Mouse (Mus musculus) monocyte, adult 59 days (primary cell): ENCODE results near the gene Tmem246. TPM values are rescaled to one million over a fixed set of nuclear protein-coding genes. Genes with fewer than 3 reads are reported as not detected.

Experiments used
- total RNA-seq, 2 experiments: library from RNA; stranded (reverse); gene quantifications; one replicate each; pipeline ENCODE4 v1.2.4; 2023

Gene Tmem246
- total RNA-seq, result not detected

GRCm38 (mm10) chr4:49597183-49598100, at the start of gene Tmem246:
Gene Tmem246 (minus strand): TSS chr4:49597876.

DNA sequence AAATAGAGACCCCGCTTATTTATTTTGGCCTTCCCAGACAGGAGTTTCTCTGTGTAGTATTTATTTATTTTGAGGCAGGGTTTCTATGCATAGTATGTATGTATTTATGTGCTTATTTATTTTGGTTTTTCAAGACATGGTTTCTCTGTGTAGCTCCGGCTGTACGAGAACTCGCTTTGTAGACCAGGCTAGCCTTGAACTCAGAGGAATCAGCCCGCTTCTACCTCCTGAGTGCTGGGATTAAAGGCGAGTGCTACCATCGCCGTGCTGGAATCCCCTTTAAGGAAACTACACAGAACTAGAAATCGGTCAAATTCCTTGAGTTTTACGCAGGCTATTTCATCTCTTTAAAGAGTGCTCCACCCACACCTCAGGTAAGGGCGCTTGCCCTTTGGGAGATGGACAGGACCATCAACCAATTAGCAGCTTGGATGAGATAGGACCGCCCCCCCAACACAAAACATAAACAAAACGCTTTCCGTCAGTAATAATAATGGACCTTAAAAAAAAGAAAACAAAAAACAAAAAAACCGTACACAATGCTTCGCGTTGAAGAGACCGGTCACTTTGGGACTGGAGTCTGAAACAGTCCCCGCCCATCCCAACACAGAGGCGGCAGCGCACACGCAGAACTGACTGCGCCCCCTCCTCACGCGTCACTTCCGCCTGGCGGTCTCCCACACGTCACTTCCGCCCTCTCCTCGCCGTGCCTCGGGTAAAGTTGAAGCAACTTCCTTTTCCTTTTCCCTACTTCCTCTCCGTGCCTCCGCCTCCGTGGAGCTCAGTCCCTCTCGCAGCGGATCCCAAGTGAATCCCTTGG, 33.9 kb upstream of the Tmem246 start, which contains the start of gene Rnf20:
Gene Rnf20, plus strand, starts transcription at position 688 of the 820 bp plus-strand sequence.

GRCm38 (mm10) chr4:49549383-49549782, 48.3 kb downstream of the Tmem246 start, which contains the start of gene Aldob:
Gene Aldob (minus strand): TSS chr4:49549546.

Other genes starting within 250 kb of the Tmem246 start
- not detected for gene Acnat2, start 189.7 kb downstream of the Tmem246 start, total RNA-seq
- not detected for gene Acnat1, start 124.0 kb downstream of the Tmem246 start, total RNA-seq
- not detected for gene Baat, start 91.3 kb downstream of the Tmem246 start, total RNA-seq
- gene Mrpl50, start 76.8 kb downstream of the Tmem246 start, total RNA-seq, result 1 to 10 TPM; 8.3 to 9.6 TPM
- 1 to 10 TPM; 1.0 to 3.0 TPM for gene Zfp189, start 76.7 kb downstream of the Tmem246 start, total RNA-seq
- gene Aldob, start 48.3 kb downstream of the Tmem246 start, total RNA-seq, result not detected
- gene Rnf20, start 34.1 kb upstream of the Tmem246 start, total RNA-seq, result 10 to 100 TPM; 76.3 to 77.0 TPM
- not detected for gene Ppp3r2, start 84.1 kb upstream of the Tmem246 start, total RNA-seq
- gene Grin3a, start 247.9 kb upstream of the Tmem246 start, total RNA-seq, result not detected